Mouse (Mus musculus) left cerebral cortex, adult 9 months (tissue): ENCODE measurements around the gene Atp6v0a1.

ENCODE experiments used
- DNase-seq, 2 experiments: peaks; one replicate each; pipeline ENCODE4 v3.0.0; 2022; ENCODE audit warnings: low spot score in 2 of 2

Atp6v0a1 gene

GRCm38 (mm10) chr11:101009046-101009887, at the start of gene Atp6v0a1:
Gene Atp6v0a1, plus strand, starts transcription at chr11:101009452.
- peak; percentile 92 to 98 for DNase-seq

GRCm38 (mm10) chr11:100959464-100959810, 49.8 kb upstream of the Atp6v0a1 start:
- peak in 1 of 2 experiments; percentile 53 for DNase-seq

GRCm38 (mm10) chr11:100959826-100960225, 49.4 kb upstream of the Atp6v0a1 start:
- DNase-seq = no peak

GRCm38 (mm10) chr11:100960540-100960939, 48.7 kb upstream of the Atp6v0a1 start:
- no peak for DNase-seq

- DNase-seq = no peak
Observed at GRCm38 (mm10) chr11:100962371-100962911, 46.8 kb upstream of the Atp6v0a1 start.

GRCm38 (mm10) chr11:100963647-100964046, 45.6 kb upstream of the Atp6v0a1 start:
- no peak for DNase-seq

GRCm38 (mm10) chr11:100964180-100964579, 45.1 kb upstream of the Atp6v0a1 start:
- no peak for DNase-seq

GRCm38 (mm10) chr11:100964901-100965542, 44.2 kb upstream of the Atp6v0a1 start:
- no peak for DNase-seq

GRCm38 (mm10) chr11:100965760-100966159, 43.5 kb upstream of the Atp6v0a1 start:
- no peak for DNase-seq

GRCm38 (mm10) chr11:100967376-100967775, 41.9 kb upstream of the Atp6v0a1 start:
- no peak for DNase-seq

GRCm38 (mm10) chr11:100967881-100968420, 41.3 kb upstream of the Atp6v0a1 start:
- no peak for DNase-seq

- no peak for DNase-seq
Observed at GRCm38 (mm10) chr11:100968501-100968900, 40.8 kb upstream of the Atp6v0a1 start.

GRCm38 (mm10) chr11:100969189-100969743, 40.0 kb upstream of the Atp6v0a1 start:
- no peak for DNase-seq

GRCm38 (mm10) chr11:100969744-100970556, 39.3 kb upstream of the Atp6v0a1 start:
- no peak for DNase-seq

- DNase-seq = peak in 1 of 2 experiments; percentile 43
Observed at GRCm38 (mm10) chr11:100970557-100970937, 38.7 kb upstream of the Atp6v0a1 start, which contains the start of gene Cavin1. Gene Cavin1, minus strand, starts transcription at chr11:100970887.

GRCm38 (mm10) chr11:100971455-100971854, 37.8 kb upstream of the Atp6v0a1 start:
- DNase-seq = no peak

- DNase-seq = no peak
Observed at GRCm38 (mm10) chr11:100973245-100973644, 36.0 kb upstream of the Atp6v0a1 start.

GRCm38 (mm10) chr11:100974381-100974970, 34.8 kb upstream of the Atp6v0a1 start:
- no peak for DNase-seq

- DNase-seq = no peak
Observed at GRCm38 (mm10) chr11:100975241-100975640, 34.0 kb upstream of the Atp6v0a1 start.

GRCm38 (mm10) chr11:100979887-100980286, 29.4 kb upstream of the Atp6v0a1 start:
- DNase-seq = no peak

GRCm38 (mm10) chr11:100980438-100980837, 28.8 kb upstream of the Atp6v0a1 start:
- DNase-seq = no peak
